Mouse (Mus musculus) C2C12 (cell line): Measurements from ENCODE around the gene Usp22.

Experiments
- CTCF ChIP-seq: IDR thresholded peaks from one replicate; pipeline ENCODE4 v1.5.1; 2011; ENCODE audit not compliant: control insufficient read depth, insufficient read depth, insufficient read length
- FOSL1 ChIP-seq: IDR thresholded peaks from one replicate; pipeline ENCODE4 v1.8.0; 2011; ENCODE audit warnings: mild to moderate bottlenecking, low read length; ENCODE audit not compliant: poor library complexity, insufficient read depth, severe bottlenecking

DNA sequence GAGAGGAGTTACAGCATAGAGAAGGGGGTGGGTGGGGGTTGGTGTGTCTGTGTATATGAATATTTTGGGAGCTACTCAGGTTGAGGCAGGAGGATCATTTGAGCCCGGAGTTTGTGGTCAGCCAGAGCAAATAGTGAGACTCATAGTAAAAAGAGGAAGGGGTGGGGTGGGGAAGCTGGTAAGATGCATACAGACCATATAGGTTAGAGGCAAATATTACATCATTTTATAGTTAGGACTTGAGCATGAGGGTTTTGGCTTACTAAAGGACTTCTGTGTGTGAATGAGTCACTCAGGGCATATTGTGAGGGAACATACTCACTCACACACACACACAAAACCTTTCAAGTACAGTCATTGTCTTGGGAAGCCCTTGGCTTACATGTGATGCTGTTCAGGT, 1.5 kb upstream of the Usp22 start:
- TF ChIP-seq FOSL1, result no peak
- no peak for TF ChIP-seq CTCF
